Mouse (Mus musculus) limb, embryonic 11.5 days (tissue): ENCODE results near the gene Fam78a. TPM values are rescaled to one million over a fixed set of nuclear protein-coding genes. Genes with fewer than 3 reads are reported as not detected.

Experiments
- microRNA-seq: library from miRNA; unstranded; fragments of <30 nt; microRNA quantifications from one replicate; pipeline ENCODE4, GENCODE M21; 2016
- polyA plus RNA-seq: library from polyadenylated mRNA; unstranded; fragments of >200 nt; fragmentation: Nextera tagmentation; extraction: Ambion mirVana; gene quantifications from 2 replicates; pipeline ENCODE4 v1.2.1, GENCODE M21; 2014

Fam78a gene
- polyA plus RNA-seq, 1 experiment from 2014 or later = 1.9 TPM

Small RNA genes lying within 50 kb of the gene (microRNA-seq; reads per million reads assigned to microRNA genes)
- gene Mir7674 = not detected

Other genes starting within 250 kb of the Fam78a start
- 0.03 TPM in 1 of 2 replicates, not detected in the other for gene Fibcd1, start 238.9 kb downstream of the Fam78a start, polyA plus RNA-seq
- gene Lamc3, start 197.6 kb downstream of the Fam78a start, polyA plus RNA-seq = 0.13 and 0.17 TPM in 2 replicates
- 110 and 121 TPM in 2 replicates for gene Aif1l, start 134.7 kb downstream of the Fam78a start, polyA plus RNA-seq
- 85.5 and 98.4 TPM in 2 replicates for gene Nup214, start 110.4 kb downstream of the Fam78a start, polyA plus RNA-seq
- 2.7 and 3.8 TPM in 2 replicates for gene Plpp7, start 10.7 kb upstream of the Fam78a start, polyA plus RNA-seq
- 62.5 and 72.5 TPM in 2 replicates for gene Prrc2b, start 66.2 kb upstream of the Fam78a start, polyA plus RNA-seq
- gene Pomt1, start 151.7 kb upstream of the Fam78a start, polyA plus RNA-seq = 18.7 TPM in 2 replicates
- 58.6 and 61.5 TPM in 2 replicates for gene Uck1, start 175.3 kb upstream of the Fam78a start, polyA plus RNA-seq
- gene Golga2, start 202.5 kb upstream of the Fam78a start, polyA plus RNA-seq = 18.1 and 18.9 TPM in 2 replicates
- 272 and 354 TPM in 2 replicates for gene Swi5, start 203.2 kb upstream of the Fam78a start, polyA plus RNA-seq